Mouse (Mus musculus) kidney, postnatal 14 days (tissue): ENCODE results near the gene Plekhm2.

Source experiments
- DNase-seq: peaks from one replicate; pipeline ENCODE4 v3.0.0; 2022; ENCODE audit warnings: mixed read lengths

The Plekhm2 gene

DNA sequence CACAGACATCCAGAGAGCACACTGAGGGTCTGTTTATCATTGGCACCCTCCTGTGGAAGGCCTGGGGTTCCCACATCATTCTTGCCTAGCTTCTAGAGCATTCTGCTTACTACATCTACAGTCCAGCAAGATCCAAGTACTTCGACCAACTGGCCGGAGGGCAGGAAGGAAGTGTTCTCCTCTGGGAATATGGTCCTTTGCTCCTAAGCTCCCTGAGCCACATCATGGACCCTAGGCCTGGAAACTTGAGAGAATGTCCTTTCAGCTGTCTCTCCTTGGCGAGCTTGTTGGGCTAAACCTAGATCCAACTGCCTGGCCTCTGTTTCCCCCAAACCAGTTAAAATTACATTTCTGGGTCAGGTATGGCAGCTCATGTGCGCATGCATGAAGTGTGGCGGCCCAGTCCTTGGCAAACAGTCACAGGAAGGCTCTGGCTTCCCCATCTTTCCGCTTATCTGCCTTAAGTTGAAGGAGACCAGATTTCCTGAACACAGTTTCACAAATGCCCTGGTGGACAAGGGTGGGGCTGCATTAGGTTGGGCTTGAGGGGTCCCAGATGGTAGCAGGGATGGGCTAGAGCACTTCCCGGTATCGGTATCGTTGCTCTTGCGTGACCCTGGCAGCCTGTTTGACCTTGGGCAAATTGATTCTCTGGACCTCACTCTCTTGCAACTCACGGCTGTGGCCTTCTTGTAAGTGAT is 62.0 kb downstream of the Plekhm2 start:
- peak; percentile 54 for DNase-seq

DNA sequence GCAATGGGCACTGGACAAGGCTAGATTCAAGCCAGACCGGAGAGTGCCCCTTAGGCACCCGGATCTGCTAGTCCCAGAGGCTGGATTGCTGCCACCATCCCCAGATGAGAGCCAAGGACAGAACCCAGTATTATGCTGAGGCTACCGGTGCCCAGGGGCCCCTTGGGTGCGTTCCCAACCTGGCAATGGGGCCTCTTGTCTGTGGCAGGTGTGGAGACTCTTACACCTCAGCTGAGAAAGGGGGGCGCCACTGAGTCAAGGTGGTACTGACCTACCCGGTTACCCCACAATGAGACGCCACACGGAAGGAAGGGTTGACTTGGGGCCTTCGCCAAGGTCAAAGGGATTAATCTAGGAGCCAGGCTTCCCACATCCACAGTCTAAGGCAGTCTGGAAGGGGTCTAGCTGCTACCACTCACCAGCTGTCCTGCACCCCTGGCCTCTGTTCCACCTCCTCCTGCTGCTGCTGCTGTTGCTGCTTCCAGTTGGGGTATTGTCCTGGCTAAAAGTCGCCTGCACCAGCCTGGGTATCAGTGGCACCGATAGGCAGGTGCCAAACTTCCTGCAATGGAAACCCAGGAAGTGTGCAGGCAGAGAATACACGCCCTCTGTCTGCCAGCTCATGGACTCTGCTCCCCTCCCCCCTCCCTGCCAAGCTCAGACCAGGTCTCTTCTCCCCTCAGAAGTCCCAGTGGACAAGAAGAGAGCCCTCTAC is 63.4 kb downstream of the Plekhm2 start:
- DNase-seq = no peak

GRCm38 (mm10) chr4:141600364-141600763 is 64.3 kb downstream of the Plekhm2 start:
- no peak for DNase-seq

- DNase-seq = peak; percentile 54
Observed at GRCm38 (mm10) chr4:141599251-141600141, 65.2 kb downstream of the Plekhm2 start.

DNA sequence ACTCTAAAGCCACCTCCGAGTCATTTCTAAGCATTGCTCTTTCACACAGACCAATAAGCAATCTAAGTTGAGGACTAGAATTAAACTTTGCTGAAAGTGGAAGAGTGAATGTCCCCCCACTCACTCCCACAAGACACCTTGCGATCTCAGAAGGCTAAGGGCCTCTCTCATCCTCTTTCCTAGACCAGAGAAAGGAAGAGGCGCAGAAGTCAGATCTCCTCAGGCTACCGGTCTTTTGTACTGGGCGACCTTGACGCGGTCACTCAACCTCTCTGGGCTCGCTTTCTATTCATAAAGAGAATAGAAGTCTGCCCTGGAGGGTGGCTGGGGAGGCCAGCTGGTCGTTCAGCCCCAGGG is 65.8 kb downstream of the Plekhm2 start:
- no peak for DNase-seq

- peak; percentile 83 for DNase-seq
Observed at GRCm38 (mm10) chr4:141598199-141598893, 66.4 kb downstream of the Plekhm2 start.

- DNase-seq = no peak
Observed at GRCm38 (mm10) chr4:141596700-141597328, 67.9 kb downstream of the Plekhm2 start.

- DNase-seq = peak; percentile 70
Observed at GRCm38 (mm10) chr4:141595605-141596268, 69.0 kb downstream of the Plekhm2 start.

DNA sequence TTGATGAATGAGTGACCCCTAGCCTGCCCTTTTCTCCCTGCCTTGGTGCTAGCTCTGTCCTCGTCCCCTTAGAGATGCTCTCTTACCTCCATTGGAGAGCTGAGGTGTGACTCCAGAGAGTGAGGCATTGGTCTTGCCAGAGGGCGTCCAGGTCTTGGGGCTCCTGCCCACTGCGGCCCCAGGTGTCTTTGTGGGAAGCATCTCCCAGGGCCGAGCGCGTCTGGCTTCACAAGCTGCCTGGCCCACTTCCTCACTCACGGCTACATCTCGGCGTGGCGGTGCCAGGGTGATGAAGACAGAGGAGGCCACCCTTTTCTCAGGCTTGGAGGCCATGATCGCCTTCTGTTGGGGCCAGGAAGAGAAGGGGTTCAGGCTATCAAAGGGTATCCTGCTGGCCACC is 69.6 kb downstream of the Plekhm2 start:
- DNase-seq = no peak

GRCm38 (mm10) chr4:141591547-141591946 is 73.2 kb downstream of the Plekhm2 start:
- DNase-seq = no peak

DNA sequence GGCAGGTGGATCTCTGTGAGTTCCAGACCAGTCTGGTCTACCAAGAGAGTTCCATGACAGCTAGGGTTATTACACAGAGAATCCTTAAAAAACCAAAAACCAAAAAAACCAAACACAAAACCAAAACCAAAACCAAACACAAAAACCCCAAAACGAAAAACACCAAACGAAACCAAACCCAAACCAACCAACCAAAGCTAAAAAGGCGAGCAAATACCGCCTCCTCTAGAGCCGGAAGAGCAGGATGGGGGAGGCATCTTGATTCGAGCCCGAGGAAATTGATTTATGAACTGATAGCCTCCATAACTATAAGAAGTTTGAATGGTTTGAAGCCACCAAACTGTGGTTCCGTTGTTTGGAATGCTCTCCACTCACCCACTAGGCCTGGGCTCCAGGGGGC is 80.8 kb downstream of the Plekhm2 start:
- DNase-seq = no peak

GRCm38 (mm10) chr4:141581051-141581450 is 83.6 kb downstream of the Plekhm2 start:
- no peak for DNase-seq

DNA sequence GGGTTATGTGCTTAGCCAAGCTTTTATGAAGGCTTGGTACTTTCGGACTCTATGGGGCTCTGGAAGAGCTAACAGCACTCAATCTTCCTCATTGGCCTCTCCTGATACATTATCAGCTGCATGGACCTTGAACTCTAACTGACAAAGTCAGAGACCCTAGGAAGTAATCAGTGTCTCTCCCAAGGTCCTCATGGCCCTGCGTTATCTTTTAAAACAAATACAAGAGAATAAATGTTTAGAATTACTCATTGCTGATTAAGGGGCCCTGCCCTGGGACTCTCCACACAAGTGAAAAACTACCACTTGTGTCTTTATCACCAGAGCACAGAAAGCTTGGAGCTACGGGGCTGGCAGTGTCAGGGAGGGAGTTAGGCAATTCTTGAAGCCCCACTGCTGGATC is 85.9 kb downstream of the Plekhm2 start:
- no peak for DNase-seq

DNA sequence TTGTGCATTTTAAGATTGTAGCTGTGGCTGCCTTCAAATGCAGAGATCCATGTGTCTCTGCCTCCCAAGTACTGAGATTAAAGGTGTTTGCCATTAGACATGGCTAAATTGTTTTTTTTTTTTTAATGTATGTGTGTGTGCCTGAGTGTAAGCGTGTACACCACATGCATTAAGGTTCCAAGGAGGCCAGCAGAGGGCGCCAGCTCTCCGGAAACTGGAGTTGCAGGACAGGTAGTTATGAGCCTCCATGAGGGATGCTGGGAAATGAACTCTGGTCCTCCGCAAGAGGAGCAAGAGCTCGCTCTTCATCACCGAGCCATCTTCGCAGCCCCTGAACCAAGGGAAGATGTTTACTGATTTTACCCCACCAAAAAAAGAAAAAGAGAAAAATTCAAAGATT is 87.8 kb downstream of the Plekhm2 start:
- DNase-seq = no peak

GRCm38 (mm10) chr4:141576404-141576803 is 88.3 kb downstream of the Plekhm2 start:
- no peak for DNase-seq
